Mouse (Mus musculus): Measurements from ENCODE around the gene Atxn7l1. TPM values are rescaled to one million over a fixed set of nuclear protein-coding genes. Genes with fewer than 3 reads are reported as not detected.
A peak's percentile ranks its signal among the peaks of the same experiment; 100 is the strongest.

Gene Atxn7l1
- polyA plus RNA-seq, 1 experiment from 2014 or later: 18.6 TPM

GRCm38 (mm10) chr12:33128121-33128520 is 19.4 kb upstream of the Atxn7l1 start:
- Histone ChIP-seq H3K27me3 (no peaks in the 10 kb centered on the region), H3K9ac (replicated peaks) (no peak overlapping the region)
- ATAC-seq: no peak

DNA sequence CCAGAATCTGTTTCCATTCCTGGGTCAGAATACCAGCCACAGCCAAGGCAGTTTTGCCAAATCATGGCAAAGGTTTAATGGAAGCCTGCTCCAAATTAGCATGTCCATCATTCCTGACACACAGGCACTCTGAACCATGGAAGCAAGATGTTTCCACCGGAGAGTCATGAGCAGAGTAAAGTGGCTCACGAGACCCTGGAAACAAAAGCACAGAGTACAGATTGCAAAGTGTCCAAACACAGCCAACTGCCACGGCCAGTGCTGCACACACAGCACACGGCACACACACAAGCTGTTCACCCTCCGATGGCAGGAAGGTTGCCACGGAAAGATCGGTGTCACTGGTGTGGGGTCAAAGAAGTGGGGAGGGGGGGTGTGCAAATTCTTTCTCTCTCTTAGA is 18.8 kb upstream of the Atxn7l1 start:
- WGBS: 36% methylated on average over 7 of the region's 7 CpGs
- H3K4me2 ChIP-seq (replicated peaks): no peak overlapping the region
- H3K9ac ChIP-seq (replicated peaks): no peak overlapping the region
- peaks cover 13% of the 10 kb centered on the region for H3K4me1 ChIP-seq (replicated peaks)
- H3K36me3 ChIP-seq: no peaks in the 10 kb centered on the region
- ATAC-seq: peak; percentile 41; the same call in 1 of the 2 replicates
- no peaks in the 10 kb centered on the region for H3K9me3 ChIP-seq
- H3K4me3 ChIP-seq (replicated peaks): no peak overlapping the region
- H3K27ac ChIP-seq: no peak overlapping the region
- H3K27me3 ChIP-seq: no peaks in the 10 kb centered on the region

More at GRCm38 (mm10) chr12:33128121-33128520, 19.4 kb upstream of the Atxn7l1 start:
- 92% methylated on average over 2 of the region's 2 CpGs for WGBS
- Histone ChIP-seq H3K27ac (no peak overlapping the region), H3K9me3 (no peaks in the 10 kb centered on the region), H3K4me2 (replicated peaks) (no peak overlapping the region), H3K4me1 (replicated peaks) (peaks cover 13% of the 10 kb centered on the region), H3K36me3 (no peaks in the 10 kb centered on the region), H3K4me3 (replicated peaks) (no peak overlapping the region)

GRCm38 (mm10) chr12:33129410-33129809 is 18.1 kb upstream of the Atxn7l1 start:
- 25% methylated on average over 4 of the region's 4 CpGs for WGBS
- Histone ChIP-seq H3K4me2 (replicated peaks) (no peak overlapping the region), H3K27me3 (no peaks in the 10 kb centered on the region), H3K36me3 (no peaks in the 10 kb centered on the region), H3K4me1 (replicated peaks) (peaks cover 13% of the 10 kb centered on the region), H3K27ac (no peak overlapping the region), H3K9me3 (no peaks in the 10 kb centered on the region), H3K9ac (replicated peaks) (no peak overlapping the region), H3K4me3 (replicated peaks) (no peak overlapping the region)
- ATAC-seq: peak; percentile 50; the same call in 1 of the 2 replicates

- H3K4me3 ChIP-seq (replicated peaks): no peak overlapping the region
- no peaks in the 10 kb centered on the region for H3K36me3 ChIP-seq
- H3K9me3 ChIP-seq: no peaks in the 10 kb centered on the region
- peak; percentile 25; the same call in 1 of the 2 replicates for ATAC-seq
- H3K27me3 ChIP-seq: no peaks in the 10 kb centered on the region
- H3K9ac ChIP-seq (replicated peaks): no peak overlapping the region
- H3K27ac ChIP-seq: no peak overlapping the region
- 40% methylated on average over 8 of the region's 8 CpGs for WGBS
- H3K4me2 ChIP-seq (replicated peaks): no peak overlapping the region
- peaks cover 13% of the 10 kb centered on the region for H3K4me1 ChIP-seq (replicated peaks)
Observed at GRCm38 (mm10) chr12:33130401-33130800, 17.1 kb upstream of the Atxn7l1 start.

- no peak overlapping the region for H3K4me2 ChIP-seq (replicated peaks)
- H3K36me3 ChIP-seq: no peaks in the 10 kb centered on the region
- H3K9ac ChIP-seq (replicated peaks): no peak overlapping the region
- 0 out of 2 replicates have a peak overlapping the region, but pooled peaks have one; percentile 11 for H3K27ac ChIP-seq
- WGBS: 85% methylated on average over 7 of the region's 7 CpGs
- ATAC-seq: no peak
- H3K4me1 ChIP-seq (replicated peaks): peaks cover 13% of the 10 kb centered on the region
- no peaks in the 10 kb centered on the region for H3K27me3 ChIP-seq
- H3K9me3 ChIP-seq: no peaks in the 10 kb centered on the region
- no peak overlapping the region for H3K4me3 ChIP-seq (replicated peaks)
Observed at GRCm38 (mm10) chr12:33131796-33132195, 15.7 kb upstream of the Atxn7l1 start.

DNA sequence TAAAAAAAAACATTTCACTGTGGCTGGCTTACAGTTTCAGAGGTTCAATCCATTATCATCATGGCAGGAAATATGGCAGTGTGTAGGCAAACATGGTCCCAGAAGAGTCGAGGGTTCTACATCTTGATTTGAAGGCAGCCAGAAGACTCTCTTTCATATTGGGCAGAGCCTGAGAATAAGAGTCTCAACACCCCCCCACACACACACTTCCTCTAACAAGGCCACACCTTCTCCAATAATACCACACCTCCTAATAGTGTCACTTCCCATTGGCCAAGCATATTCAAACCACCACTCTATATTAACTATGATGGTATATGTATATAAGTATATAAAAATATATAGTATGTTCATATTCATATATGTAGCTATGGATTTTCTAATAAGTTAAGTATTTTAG is 9.6 kb upstream of the Atxn7l1 start:
- WGBS: 97% methylated on average over 1 of the region's 1 CpGs
- Histone ChIP-seq H3K27me3 (no peaks in the 10 kb centered on the region), H3K9me3 (no peaks in the 10 kb centered on the region), H3K4me2 (replicated peaks) (no peak overlapping the region), H3K27ac (no peak overlapping the region), H3K4me3 (replicated peaks) (no peak overlapping the region), H3K36me3 (no peaks in the 10 kb centered on the region), H3K4me1 (replicated peaks) (no peaks in the 10 kb centered on the region), H3K9ac (replicated peaks) (no peak overlapping the region)
- no peak for ATAC-seq

DNA sequence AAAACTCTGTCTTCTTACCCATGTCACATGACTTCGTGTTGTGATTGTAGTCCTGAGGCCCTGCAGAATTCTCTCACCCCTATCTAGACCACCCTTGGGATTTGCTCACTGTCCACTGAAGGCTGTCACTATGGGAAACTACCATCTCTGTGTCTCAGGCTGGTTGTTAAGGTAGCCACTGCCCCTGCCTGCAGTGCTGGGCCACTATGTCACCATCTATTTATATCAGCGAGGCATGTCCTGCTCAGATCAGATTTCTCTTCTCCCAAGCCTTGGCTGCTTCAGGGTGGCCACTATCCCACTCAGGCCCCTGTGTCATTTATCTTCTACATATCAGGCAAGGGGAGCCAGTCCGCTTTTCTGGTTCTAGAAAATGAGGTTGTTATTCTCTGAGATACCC is 8.4 kb upstream of the Atxn7l1 start:
- 86% methylated on average over 3 of the region's 3 CpGs for WGBS
- H3K4me2 ChIP-seq (replicated peaks): no peak overlapping the region
- H3K27ac ChIP-seq: no peak overlapping the region
- H3K9ac ChIP-seq (replicated peaks): no peak overlapping the region
- no peaks in the 10 kb centered on the region for H3K27me3 ChIP-seq
- no peak overlapping the region for H3K4me3 ChIP-seq (replicated peaks)
- H3K36me3 ChIP-seq: no peaks in the 10 kb centered on the region
- no peak for ATAC-seq
- H3K4me1 ChIP-seq (replicated peaks): no peaks in the 10 kb centered on the region
- H3K9me3 ChIP-seq: no peaks in the 10 kb centered on the region

DNA sequence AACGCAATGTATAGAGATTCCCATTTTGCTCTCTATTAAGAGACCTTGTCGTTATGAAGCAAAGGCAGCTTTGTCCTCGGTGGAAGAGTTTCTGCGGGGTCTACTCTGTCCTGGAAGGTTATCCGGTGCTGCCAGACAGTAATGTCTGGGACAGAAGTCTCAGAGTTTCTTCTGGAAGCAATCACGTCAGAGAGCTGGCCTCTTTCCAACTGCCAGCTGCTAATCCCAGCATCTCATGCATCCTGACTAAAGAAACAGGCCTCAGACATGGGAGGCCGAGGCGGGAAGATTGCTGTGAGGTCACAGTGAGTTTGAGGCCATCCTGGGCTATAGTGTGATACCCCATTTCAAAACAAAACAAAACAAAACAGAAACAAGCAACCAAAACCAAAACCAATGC is 3.0 kb upstream of the Atxn7l1 start:
- Histone ChIP-seq H3K27me3 (peaks cover 19% of the 10 kb centered on the region), H3K4me2 (replicated peaks) (no peak overlapping the region), H3K4me3 (replicated peaks) (no peak overlapping the region), H3K27ac (no peak overlapping the region), H3K9ac (replicated peaks) (no peak overlapping the region), H3K4me1 (replicated peaks) (peaks cover 29% of the 10 kb centered on the region), H3K36me3 (no peaks in the 10 kb centered on the region), H3K9me3 (no peaks in the 10 kb centered on the region)
- no peak for ATAC-seq
- 70% methylated on average over 8 of the region's 8 CpGs for WGBS

GRCm38 (mm10) chr12:33146622-33147433 is 665 bp upstream of the Atxn7l1 start:
- WGBS: 6% methylated on average over 29 of the region's 29 CpGs
- Histone ChIP-seq H3K36me3 (no peaks in the 10 kb centered on the region), H3K27me3 (peaks cover 19% of the 10 kb centered on the region), H3K4me1 (replicated peaks) (peaks cover 38% of the 10 kb centered on the region), H3K9ac (replicated peaks) (peak overlapping the region; percentile 72), H3K4me2 (replicated peaks) (peak overlapping the region; percentile 89), H3K4me3 (replicated peaks) (peak overlapping the region; percentile 72), H3K9me3 (no peaks in the 10 kb centered on the region), H3K27ac (no peak overlapping the region)
- ATAC-seq: peak; percentile 83

DNA sequence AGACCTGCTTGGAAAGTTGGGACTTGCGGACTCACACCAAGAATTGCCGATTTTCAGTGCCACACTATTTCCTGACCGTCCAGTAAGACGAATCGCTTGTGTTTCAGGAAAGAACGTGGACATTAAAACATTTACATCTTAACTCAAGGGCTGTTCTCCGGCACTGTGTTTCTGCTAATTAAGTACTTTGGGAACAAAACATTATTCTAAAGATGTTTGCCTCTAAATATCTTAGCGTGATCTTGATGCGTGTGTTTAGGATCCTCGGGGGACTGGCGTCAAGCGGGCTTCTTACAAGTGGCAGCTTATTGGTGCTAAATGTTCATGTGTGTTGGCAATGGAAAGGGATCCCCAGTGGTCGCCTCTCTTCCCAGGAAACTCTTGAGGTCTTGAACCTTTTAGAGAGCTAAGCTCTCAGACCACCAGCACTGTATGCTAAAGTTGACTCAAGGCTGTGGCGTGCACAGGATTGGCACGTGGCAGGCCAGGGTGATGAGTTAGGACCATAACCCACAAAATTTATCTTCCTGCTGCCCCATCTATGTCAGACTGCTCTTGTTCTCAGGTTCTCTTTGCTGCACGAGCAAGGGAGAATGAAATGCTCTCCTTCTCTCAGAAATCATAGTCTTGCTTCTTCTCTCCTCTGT is 2.2 kb downstream of the Atxn7l1 start:
- Histone ChIP-seq H3K4me2 (replicated peaks) (peak overlapping the region; percentile 89), H3K27ac (no peak overlapping the region), H3K27me3 (peaks cover 19% of the 10 kb centered on the region), H3K4me1 (replicated peaks) (peaks cover 38% of the 10 kb centered on the region), H3K36me3 (peaks cover 7% of the 10 kb centered on the region; the same call in 1 of the 2 replicates), H3K9ac (replicated peaks) (no peak overlapping the region), H3K4me3 (replicated peaks) (peak overlapping the region; percentile 72; the same call in 1 of the 2 replicates), H3K9me3 (no peaks in the 10 kb centered on the region)
- WGBS: 95% methylated on average over 16 of the region's 16 CpGs
- no peak for ATAC-seq

- Histone ChIP-seq H3K27ac (no peak overlapping the region), H3K9ac (replicated peaks) (no peak overlapping the region), H3K36me3 (peaks cover 11% of the 10 kb centered on the region; the same call in 1 of the 2 replicates), H3K4me3 (replicated peaks) (no peak overlapping the region), H3K27me3 (no peaks in the 10 kb centered on the region), H3K4me1 (replicated peaks) (peaks cover 39% of the 10 kb centered on the region), H3K4me2 (replicated peaks) (no peak overlapping the region), H3K9me3 (no peaks in the 10 kb centered on the region)
- ATAC-seq: no peak
- WGBS: 93% methylated on average over 7 of the region's 7 CpGs
Observed at GRCm38 (mm10) chr12:33153131-33153530, 5.6 kb downstream of the Atxn7l1 start.

- H3K4me3 ChIP-seq (replicated peaks): no peak overlapping the region
- WGBS: 96% methylated on average over 3 of the region's 3 CpGs
- H3K4me2 ChIP-seq (replicated peaks): no peak overlapping the region
- H3K27me3 ChIP-seq: no peaks in the 10 kb centered on the region
- H3K27ac ChIP-seq: no peak overlapping the region
- no peak overlapping the region for H3K9ac ChIP-seq (replicated peaks)
- peaks cover 11% of the 10 kb centered on the region; the same call in 1 of the 2 replicates for H3K36me3 ChIP-seq
- ATAC-seq: no peak
- no peaks in the 10 kb centered on the region for H3K9me3 ChIP-seq
- peaks cover 34% of the 10 kb centered on the region for H3K4me1 ChIP-seq (replicated peaks)
Observed at GRCm38 (mm10) chr12:33153850-33154249, 6.4 kb downstream of the Atxn7l1 start.
